Mouse (Mus musculus) pancreas, adult 10 weeks (tissue): ENCODE data around the gene Zfp980. TPM values are rescaled to one million over a fixed set of nuclear protein-coding genes. Genes with fewer than 3 reads are reported as not detected.

Source experiments
- polyA plus RNA-seq: library from polyadenylated mRNA; stranded (reverse); fragments of 350-450 nt; fragmentation: Illumina TruSeq; extraction: RNeasy Lipid Tissue Mini Kit (QIAGEN cat#74804); gene quantifications from one replicate; pipeline ENCODE4 v1.2.3, GENCODE M21; 2015; ENCODE audit warnings: low read depth, low replicate concordance; ENCODE audit not compliant: insufficient read depth

Zfp980 gene
- not detected for polyA plus RNA-seq

DNA sequence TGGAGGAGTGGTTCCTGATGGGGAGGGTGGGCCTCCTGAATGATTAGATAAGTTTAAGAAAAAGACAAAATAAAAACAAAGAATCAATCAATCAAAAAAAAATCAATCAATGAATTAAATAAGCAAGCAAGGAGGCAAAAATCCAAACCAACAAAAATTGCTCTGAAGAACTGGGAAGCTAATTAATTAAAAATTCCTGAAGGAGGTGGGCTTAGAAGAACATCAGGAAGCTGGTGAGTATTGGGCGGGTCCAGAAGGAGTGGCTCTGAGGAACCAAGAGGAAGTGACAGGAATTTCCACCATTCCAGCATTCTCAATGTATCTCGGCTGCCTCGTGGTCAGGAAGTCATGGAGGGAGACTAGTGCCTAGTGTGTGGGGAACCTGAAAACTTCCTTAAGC lies at the start of gene Zfp980:
TSS of gene Zfp980 (plus strand) at position 301 of the 400 bp plus-strand sequence.

Other genes starting within 250 kb of the Zfp980 start
- not detected for gene Zfp990, start 159.9 kb upstream of the Zfp980 start, polyA plus RNA-seq
- 0.63 TPM for gene Gm13212, start 85.5 kb upstream of the Zfp980 start, polyA plus RNA-seq
- not detected for gene Zfp986, start 198.1 kb downstream of the Zfp980 start, polyA plus RNA-seq